Mouse (Mus musculus): Measurements from ENCODE around the gene Gm8369.
A peak's percentile ranks its signal among the peaks of the same experiment; 100 is the strongest.
"Not testable (repeated sequence)": the region's sequence is repeated elsewhere in the genome, so short reads cannot be mapped to it uniquely, and the experiment has no call there.

Gm8369 gene

DNA sequence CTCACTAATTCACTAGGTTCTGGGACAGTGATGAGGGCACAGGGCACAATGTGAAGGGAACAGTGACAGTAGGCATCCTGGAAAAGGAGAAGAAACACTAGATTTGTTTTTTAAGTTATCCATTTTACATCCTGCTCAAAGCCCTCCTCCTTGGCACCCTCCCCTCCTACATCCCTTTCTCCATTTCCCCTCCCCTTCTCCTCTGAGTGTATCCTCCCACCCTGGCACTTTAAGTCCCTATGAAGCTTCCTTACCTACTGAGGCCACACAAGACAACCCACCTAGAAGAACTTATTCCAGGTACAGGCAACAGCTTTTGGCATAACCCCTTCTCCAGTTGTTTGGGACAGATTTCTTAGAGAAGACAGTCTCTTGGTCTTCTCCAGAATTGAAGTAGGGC is 30.5 kb downstream of the Gm8369 start, which contains the start of gene Ms4a6b:
TSS of gene Ms4a6b (plus strand) at position 267 of the 400 bp plus-strand sequence.
- no peak for DNase-seq (ENCODE audit: low read depth, low spot score)

DNA sequence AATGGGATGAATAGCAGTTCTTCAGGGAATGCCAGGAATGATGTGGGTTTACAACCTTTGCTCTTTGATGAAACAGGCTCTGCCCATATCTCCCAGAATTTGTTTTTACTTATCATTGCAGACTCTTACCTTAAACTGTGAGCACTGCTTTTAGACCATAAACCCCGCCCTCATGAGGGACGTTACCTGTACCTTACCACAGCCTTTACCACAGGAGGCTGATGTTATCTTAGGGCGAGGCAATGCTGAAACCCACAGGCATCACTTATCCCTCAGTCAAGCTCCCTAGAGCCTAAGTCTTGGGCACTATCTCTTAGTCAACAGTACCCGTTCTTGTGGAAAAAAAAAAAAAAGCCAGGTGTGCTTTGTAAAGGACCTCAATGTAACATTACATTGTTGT is 31.1 kb downstream of the Gm8369 start:
- DNase-seq (ENCODE audit: low read depth, low spot score): no peak

DNA sequence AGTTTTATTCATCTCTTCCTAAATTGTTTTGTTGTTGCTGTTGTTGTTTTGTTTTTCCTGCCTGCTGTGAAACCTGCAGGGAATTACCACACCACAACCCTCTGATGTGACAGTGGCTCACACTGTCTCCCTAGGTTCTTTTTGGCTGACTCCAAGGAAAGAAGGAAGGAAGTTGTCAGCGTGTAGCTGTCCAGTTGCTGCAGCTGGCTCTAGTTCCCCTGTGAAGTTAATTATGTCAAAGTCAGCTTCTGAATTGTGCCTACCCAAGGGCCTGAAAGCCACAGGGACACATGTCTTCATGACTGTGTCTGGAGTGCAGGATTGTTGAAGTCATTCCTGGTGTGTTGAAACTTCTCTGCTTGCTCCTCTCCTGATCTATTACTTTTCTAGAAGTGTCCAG is 31.6 kb downstream of the Gm8369 start:
- DNase-seq (ENCODE audit: low read depth, low spot score): not testable (repeated sequence)

DNA sequence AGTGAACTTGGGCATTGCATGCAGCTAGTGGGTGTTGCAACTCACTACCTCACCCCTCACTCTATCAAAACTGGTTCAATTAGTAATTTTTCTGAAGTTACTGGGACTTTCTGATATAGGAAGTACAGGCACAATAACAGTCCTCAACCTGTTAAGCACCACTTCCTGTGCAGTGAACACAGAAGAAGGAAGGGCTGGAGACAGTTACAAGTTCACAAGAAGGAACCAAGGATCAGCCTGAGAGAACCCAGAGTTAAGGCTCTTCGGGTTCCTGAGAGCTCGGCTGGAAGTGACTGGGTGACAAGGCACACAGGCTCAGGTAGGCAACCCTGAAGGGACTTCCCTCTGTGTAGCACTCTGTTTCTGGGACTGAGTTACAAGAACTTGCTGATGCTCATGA is 32.6 kb downstream of the Gm8369 start:
- DNase-seq (ENCODE audit: low read depth, low spot score): not testable (repeated sequence)

DNA sequence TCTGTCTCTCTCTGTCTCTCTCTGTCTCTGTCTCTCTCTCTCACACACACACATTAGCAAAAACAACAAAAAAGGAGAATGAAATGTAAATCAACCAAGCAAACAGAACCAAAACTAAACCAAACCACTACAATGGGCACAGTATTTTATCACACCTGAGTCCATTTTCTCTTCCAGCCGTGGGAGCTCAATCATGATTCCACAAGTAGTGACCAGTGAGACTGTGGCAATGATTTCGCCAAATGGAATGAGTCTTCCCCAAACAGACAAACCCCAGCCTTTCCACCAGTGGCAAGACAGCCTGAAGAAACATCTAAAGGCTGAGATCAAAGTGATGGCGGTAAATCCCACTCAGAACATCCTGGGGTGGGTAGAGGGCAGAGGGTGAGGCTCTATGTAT is 34.4 kb downstream of the Gm8369 start:
- DNase-seq (ENCODE audit: low read depth, low spot score): no peak

DNA sequence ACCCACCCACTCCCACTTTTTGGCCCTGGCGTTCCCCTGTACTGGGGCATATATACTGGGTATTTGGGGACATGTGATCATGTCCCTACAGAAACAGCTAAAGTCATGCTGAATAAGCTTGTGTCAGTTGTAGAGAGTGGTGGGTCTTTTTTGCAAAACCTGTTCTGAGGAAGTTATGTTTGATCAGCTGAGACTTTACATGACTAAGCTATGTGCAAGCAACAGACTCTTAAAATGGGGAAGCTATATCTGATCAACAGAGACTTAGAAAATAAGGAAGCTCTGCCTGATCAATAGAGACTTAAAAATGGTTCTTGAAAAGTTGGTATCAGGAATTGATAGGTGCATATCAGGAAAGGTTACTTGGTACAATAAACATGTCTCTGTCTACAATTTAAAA is 47.7 kb downstream of the Gm8369 start:
- DNase-seq (ENCODE audit: low read depth, low spot score): no peak

DNA sequence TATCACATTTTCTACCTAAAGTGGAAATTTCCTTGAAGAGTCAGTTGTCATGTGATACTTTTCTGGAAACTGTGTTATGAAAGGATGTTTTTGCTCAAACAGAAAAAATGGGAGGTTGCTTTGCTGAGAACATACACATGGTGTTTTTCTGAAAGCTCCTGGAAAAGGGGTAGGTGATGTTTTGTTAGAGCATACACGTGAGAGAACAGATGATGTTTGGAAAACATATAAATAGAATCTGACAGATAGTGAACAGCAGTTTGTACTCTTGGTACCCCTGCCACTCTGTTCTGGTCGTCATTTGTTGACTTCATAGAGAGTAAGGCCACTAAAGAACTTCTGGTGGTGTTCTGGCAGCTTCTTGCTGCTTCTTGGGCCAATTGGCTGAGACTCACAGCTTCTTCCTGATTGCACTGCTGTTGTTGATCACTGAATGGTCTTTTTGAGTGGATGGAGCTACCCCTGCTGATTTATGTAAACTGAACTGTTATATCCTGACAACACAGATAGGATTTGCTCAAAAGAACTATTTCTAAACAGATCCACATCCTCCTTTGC is 48.2 kb downstream of the Gm8369 start:
- DNase-seq (ENCODE audit: low read depth, low spot score): peak; percentile 40

DNA sequence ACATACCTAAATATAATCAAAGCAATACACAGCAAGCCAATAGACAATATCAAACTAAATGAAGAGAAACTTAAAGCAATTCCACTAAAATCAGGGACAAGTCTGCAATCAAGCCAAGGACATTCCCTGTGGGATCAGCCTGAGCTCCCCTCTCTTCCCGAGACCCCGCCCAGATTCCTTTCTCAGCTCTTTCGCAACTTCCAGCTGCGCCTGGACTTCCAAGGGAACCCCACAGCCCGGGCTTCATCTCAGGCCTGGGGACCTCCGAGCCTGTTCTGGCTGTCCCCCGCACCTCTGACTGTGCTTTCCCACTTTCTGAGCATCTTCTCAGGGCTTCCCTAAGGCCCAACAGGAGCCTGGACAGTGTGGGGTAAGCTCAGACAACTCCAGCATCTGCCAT is 50.9 kb downstream of the Gm8369 start, which contains the start of gene Ms4a4d:
TSS of gene Ms4a4d (plus strand) at position 209 of the 400 bp plus-strand sequence.
- peak; percentile 68 for DNase-seq (ENCODE audit: low read depth, low spot score)

DNA sequence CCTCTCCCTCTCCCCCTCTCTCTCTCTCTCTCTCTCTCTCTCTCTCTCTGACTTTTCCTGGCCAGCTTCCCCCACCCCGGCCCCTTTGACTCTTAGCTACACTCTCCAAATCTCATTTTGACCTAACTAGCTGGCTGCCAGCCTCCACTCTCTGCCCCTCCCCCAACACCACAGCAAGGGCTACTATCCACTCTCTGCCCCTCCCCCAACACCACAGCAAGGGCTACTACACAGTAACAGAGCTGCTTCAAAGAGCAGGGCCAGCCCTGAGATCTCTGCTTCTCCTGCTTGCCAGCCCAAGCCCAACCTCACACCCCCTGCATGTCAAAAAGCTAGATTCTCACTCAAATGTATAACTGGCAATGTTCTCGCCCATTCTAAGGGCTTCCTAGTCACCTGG is 51.6 kb downstream of the Gm8369 start:
- no peak for DNase-seq (ENCODE audit: low read depth, low spot score)

DNA sequence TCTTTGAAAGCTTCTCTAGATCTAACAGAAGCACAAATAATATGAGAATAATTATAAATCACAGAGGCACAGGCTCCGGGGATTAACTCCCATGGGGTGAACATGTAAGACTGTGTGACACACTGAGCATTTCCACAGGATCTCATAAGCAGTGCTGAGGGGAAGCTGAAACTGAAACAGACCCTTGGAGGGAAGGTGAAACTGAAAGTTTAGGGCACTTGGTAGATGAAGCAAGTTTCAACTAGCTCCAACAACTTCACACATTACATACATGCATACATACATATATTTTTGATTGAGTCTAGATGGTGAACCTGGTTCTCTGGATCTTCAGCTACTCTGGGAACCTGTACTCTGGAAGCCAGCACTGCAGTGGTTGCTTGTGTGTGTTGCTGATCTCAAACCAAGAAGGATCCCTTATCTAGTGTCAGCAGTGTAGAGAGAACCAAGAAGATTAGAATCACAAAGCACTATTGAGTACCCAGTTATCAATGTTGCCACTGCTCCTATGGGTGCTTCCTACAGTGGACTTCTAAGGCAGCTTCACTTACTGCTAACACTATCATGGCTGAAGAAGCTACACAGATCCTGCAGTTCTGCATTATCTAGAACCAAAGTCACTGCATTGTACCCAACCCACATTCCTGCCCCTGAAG is 54.6 kb downstream of the Gm8369 start:
- DNase-seq (ENCODE audit: low read depth, low spot score): not testable (repeated sequence)

DNA sequence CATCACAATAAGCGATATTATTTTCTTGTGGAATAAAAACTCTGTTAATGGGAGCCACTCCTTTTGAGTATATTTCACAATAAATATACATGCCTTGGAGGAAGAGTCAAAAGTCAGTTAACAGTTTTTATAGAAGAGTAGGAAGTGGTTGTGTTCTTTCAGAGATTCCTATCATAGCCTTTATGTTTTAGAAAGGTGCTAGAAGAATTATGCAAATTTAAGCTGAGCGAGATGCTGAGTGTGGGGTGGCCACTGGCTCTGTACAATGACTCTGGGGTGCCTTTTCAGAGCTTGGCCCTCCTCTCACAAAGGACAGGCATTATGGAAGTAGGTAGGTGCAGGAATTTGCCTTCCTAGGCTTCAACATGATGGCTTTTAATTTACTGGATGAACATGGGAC is 58.6 kb downstream of the Gm8369 start:
- DNase-seq (ENCODE audit: low read depth, low spot score): not testable (repeated sequence)

DNA sequence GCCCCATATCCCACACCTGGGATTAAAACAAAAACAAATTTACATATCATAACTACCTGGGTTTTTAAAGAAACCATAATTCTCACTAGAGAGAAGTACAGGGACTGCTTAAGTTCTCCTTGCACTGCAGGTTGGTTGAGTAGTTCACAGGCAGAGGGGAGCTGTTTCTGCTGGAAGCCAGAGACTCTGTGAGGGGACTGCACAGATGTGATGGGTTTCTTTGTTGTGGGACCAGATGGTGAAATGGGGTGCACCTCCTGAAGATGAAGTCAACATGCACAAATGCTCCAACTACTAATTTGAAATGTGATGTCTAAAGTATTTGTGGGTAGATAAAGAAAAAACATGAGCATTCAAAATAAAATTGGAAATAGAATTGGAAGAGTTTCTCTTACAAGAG is 62.2 kb downstream of the Gm8369 start:
- DNase-seq (ENCODE audit: low read depth, low spot score): no peak

DNA sequence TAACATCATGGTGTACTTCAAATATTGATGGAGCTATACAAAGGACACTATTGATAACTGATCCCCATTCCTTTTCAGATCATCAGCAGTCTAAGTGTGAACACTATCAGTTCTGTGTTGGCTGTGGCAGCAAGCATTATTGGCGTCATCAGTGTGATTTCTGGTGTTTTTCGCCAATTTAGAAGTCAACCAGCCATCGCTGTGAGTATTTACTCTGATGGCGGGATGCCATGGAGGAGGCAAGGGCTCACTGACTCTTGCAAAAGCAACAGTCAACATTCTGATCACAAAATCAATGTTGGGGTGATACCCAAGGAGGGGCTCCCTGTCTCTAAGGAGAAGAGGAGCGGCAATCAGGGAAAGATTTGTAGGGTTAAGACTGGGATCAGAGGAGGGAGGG is 69.0 kb downstream of the Gm8369 start:
- no peak for DNase-seq (ENCODE audit: low read depth, low spot score)

DNA sequence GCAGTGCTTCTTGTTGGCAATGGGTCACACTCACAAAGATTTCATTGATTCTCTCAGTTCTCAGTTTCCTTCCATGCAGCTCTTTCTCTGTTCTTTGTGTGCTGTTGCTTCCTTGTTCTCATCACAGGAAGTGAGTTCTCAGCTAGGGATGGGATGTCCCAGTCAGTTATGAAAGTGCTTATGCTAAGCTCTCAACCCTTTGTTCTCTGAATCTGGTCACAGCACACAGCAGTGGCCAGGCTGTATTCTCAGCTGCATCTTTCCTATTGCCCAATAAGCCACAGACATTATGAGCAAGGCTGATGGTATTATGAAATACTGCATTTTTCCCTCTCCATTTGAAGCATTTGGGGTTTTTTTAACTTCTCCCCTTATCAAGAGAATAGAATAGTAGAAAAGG is 73.8 kb downstream of the Gm8369 start:
- not testable (repeated sequence) for DNase-seq (ENCODE audit: low read depth, low spot score)
